Mouse (Mus musculus) limb, embryonic 10.5 days (tissue): ENCODE data around the gene Camk2g. TPM values are rescaled to one million over a fixed set of nuclear protein-coding genes. Genes with fewer than 3 reads are reported as not detected.
"Not testable (repeated sequence)": the region's sequence is repeated elsewhere in the genome, so short reads cannot be mapped to it uniquely, and the experiment has no call there.

Experiments used
- DNase-seq: peaks from one replicate; pipeline ENCODE4 v3.0.0-alpha.2; 2017; ENCODE audit warnings: low spot score
- H3K27ac ChIP-seq: fragments of 300-500 bp; sonication (generic); 2 replicates; pipeline ENCODE4 v1.5.1; 2016; ENCODE audit warnings: mild to moderate bottlenecking
- H3K27me3 ChIP-seq: fragments of 300-500 bp; sonication (generic); 2 replicates; pipeline ENCODE4 v1.6.1; 2016; ENCODE audit warnings: low read depth, mild to moderate bottlenecking; ENCODE audit not compliant: poor library complexity, severe bottlenecking
- H3K36me3 ChIP-seq: fragments of 300-500 bp; sonication (generic); 2 replicates; pipeline ENCODE4 v1.6.1; 2016; ENCODE audit warnings: mild to moderate bottlenecking, moderate library complexity
- H3K4me1 ChIP-seq: fragments of 300-500 bp; sonication (generic); 2 replicates; pipeline ENCODE4 v1.6.1; 2016
- H3K4me3 ChIP-seq: fragments of 300-500 bp; sonication (generic); 2 replicates; pipeline ENCODE4 v1.5.1; 2016; ENCODE audit warnings: mild to moderate bottlenecking, moderate library complexity
- H3K9me3 ChIP-seq: fragments of 300-500 bp; sonication (generic); replicated peaks from 2 replicates; pipeline ENCODE4 v1.6.1; 2016; ENCODE audit warnings: mild to moderate bottlenecking
- WGBS: fragments of 180-500 bp; shearing (Covaris S2); methylation state at CpG from one replicate; pipeline ENCODE4 v1.1.7; 2016; 5-methylcytosine and 5-hydroxymethylcytosine counted together
- polyA plus RNA-seq: library from polyadenylated mRNA; unstranded; fragments of >200 nt; fragmentation: Nextera tagmentation; extraction: Ambion mirVana; gene quantifications from 2 replicates; pipeline ENCODE4 v1.2.1, GENCODE M21; 2016

The Camk2g gene
- polyA plus RNA-seq, 1 experiment from 2014 or later = 57.6 TPM

- DNase-seq = no peak
- Histone ChIP-seq H3K4me3 (no peak overlapping the region), H3K4me1 (no peaks in the 10 kb centered on the region), H3K9me3 (no peaks in the 10 kb centered on the region), H3K27ac (no peak overlapping the region), H3K36me3 (peaks cover 99% of the 10 kb centered on the region), H3K27me3 (no peaks in the 10 kb centered on the region)
- WGBS = 97% methylated on average over 12 of the region's 12 CpGs
Measured at GRCm38 (mm10) chr14:20719767-20720166, 74.1 kb downstream of the Camk2g start.

- Histone ChIP-seq H3K36me3 (peaks cover 99% of the 10 kb centered on the region), H3K4me3 (no peak overlapping the region), H3K4me1 (no peaks in the 10 kb centered on the region), H3K27ac (no peak overlapping the region), H3K27me3 (no peaks in the 10 kb centered on the region), H3K9me3 (no peaks in the 10 kb centered on the region)
- WGBS = 94% methylated on average over 10 of the region's 10 CpGs
- DNase-seq = no peak
Measured at GRCm38 (mm10) chr14:20718443-20718842, 75.4 kb downstream of the Camk2g start.

DNA sequence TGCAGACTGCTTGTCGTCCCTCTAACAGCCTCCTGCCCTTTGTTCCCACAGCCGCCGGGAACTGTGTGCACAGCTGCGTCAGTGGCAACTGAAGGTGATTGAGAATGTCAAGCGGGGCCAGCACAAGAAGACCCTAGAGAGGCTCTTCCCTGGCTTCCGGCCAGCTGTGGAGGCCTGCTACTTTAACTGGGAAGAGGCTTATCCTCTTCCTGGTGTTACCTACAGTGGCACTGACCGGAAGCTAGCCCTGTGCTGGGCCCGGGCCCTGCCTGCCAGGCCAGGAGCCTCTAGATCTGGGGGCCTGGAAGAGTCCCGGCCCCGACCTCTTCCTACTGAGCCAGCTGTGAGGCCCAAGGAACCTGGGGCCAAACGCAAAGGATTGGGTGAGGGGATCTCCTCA is 80.1 kb downstream of the Camk2g start:
- Histone ChIP-seq H3K4me3 (no peak overlapping the region), H3K27ac (no peak overlapping the region), H3K4me1 (peaks cover 11% of the 10 kb centered on the region), H3K36me3 (peaks cover 94% of the 10 kb centered on the region), H3K9me3 (no peaks in the 10 kb centered on the region), H3K27me3 (no peaks in the 10 kb centered on the region)
- DNase-seq = no peak
- 82% methylated on average over 11 of the region's 11 CpGs for WGBS

DNA sequence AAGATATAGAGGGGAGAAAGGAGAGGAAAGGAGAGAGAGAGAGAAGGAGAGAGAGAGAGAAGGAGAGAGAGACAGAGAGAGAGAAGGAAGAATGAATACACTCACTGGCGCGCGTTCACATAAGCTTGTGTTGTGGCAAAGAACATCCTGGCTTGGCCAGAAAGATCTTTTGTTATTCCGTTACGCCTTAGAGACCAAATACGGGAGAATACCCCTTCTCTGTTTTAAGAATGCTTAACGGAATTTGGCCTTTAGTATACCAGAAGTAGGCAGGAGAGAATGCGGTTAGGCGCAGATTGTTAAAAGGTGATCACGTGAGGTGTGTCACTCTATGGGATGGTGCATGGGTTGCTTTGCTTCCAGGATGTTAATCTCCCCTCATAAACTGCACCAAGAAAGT is 85.6 kb downstream of the Camk2g start:
- peak overlapping the region; percentile 99 for H3K4me3 ChIP-seq
- H3K4me1 ChIP-seq = peaks cover 24% of the 10 kb centered on the region
- peak overlapping the region; percentile 95 for H3K27ac ChIP-seq
- WGBS = 25% methylated on average over 10 of the region's 10 CpGs
- no peaks in the 10 kb centered on the region for H3K9me3 ChIP-seq
- no peak for DNase-seq
- no peaks in the 10 kb centered on the region for H3K27me3 ChIP-seq
- H3K36me3 ChIP-seq = peaks cover 55% of the 10 kb centered on the region

GRCm38 (mm10) chr14:20707201-20708190 is 86.4 kb downstream of the Camk2g start, which contains the start of gene Zswim8:
Zswim8 (plus strand) TSS chr14:20707552.
- Histone ChIP-seq H3K4me3 (peak within 1 kb of the TSS; percentile 99), H3K9me3 (no peaks in the 10 kb centered on the region), H3K4me1 (peaks cover 24% of the 10 kb centered on the region), H3K27me3 (no peaks in the 10 kb centered on the region), H3K36me3 (peaks cover 48% of the 10 kb centered on the region), H3K27ac (peak within 1 kb of the TSS; percentile 95)
- under 1% methylated on average over 80 of the region's 80 CpGs for WGBS
- DNase-seq = peak; percentile 94

DNA sequence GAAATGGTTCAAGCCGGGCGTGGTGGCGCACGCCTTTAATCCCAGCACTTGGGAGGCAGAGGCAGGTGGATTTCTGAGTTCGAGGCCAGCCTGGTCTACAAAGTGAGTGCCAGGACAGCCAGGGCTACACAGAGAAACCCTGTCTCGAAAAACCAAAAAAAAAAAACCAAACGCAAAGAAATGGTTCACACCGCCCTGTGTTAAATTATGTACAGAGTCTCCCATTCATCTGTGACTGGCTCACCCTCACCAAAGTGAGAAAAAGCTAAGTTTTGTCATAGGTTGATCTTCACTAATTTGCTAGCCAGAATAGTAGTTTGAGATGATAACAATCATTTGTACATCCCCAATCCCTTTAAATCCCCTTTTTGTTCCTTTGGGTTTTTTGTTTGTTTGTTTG is 90.4 kb downstream of the Camk2g start:
- DNase-seq, H3K27me3 ChIP-seq, H3K9me3 ChIP-seq: not testable (repeated sequence)
- peak overlapping the region; percentile 95 for H3K27ac ChIP-seq
- peaks cover 22% of the 10 kb centered on the region for H3K4me1 ChIP-seq
- 10% methylated on average over 8 of the region's 8 CpGs for WGBS
- peak overlapping the region; percentile 75 for H3K4me3 ChIP-seq
- peaks cover 37% of the 10 kb centered on the region for H3K36me3 ChIP-seq

- H3K36me3 ChIP-seq = peaks cover 43% of the 10 kb centered on the region
- peaks cover 19% of the 10 kb centered on the region for H3K4me1 ChIP-seq
- H3K27me3 ChIP-seq = no peaks in the 10 kb centered on the region
- no peaks in the 10 kb centered on the region for H3K9me3 ChIP-seq
- WGBS = under 1% methylated on average over 61 of the region's 61 CpGs
- peak within 1 kb of the TSS; percentile 75 for H3K4me3 ChIP-seq
- peak; percentile 93 for DNase-seq
- peak within 1 kb of the TSS; percentile 95 for H3K27ac ChIP-seq
Measured at GRCm38 (mm10) chr14:20702741-20703381, 91.0 kb downstream of the Camk2g start, which contains the start of gene Chchd1. Chchd1 (plus strand) TSS chr14:20703006.

DNA sequence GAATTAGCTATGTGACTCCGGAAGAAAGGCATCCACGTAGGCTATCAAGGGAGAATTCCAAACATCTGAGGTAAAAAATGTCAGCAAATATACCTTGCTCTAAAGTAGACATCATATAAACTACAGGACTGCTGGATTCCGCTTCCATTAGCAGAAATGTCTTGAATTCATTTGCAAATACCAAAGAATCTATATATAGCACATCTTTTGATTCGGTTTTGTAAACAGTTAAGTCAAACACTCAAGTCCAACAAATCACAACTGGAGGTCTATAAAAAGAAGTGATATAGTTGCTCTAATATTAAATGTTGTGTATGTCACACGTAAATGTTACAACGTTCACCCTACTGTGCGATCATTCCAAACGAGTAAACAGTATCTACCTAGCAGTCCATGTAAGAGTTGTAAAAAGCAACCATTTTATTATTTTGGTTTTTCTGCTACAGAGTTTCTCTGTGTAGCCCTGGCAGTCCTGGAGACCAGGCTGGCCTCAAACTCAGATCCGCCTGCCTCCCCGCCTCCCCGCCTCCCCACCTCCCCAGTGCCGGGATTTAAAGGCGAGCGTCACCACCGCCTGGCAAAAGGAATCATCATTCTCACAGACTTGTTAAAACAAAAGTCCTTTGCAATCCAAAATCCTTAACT is 91.7 kb downstream of the Camk2g start:
- H3K27ac ChIP-seq = peak overlapping the region; percentile 95
- H3K36me3 ChIP-seq = peaks cover 46% of the 10 kb centered on the region
- no peak for DNase-seq
- peaks cover 23% of the 10 kb centered on the region for H3K4me1 ChIP-seq
- WGBS = 14% methylated on average over 15 of the region's 15 CpGs
- H3K4me3 ChIP-seq = peak overlapping the region; percentile 75
- no peaks in the 10 kb centered on the region for H3K9me3 ChIP-seq
- no peaks in the 10 kb centered on the region for H3K27me3 ChIP-seq

- peaks cover 30% of the 10 kb centered on the region for H3K4me1 ChIP-seq
Measured at GRCm38 (mm10) chr14:20701554-20701953, 92.3 kb downstream of the Camk2g start.

DNA sequence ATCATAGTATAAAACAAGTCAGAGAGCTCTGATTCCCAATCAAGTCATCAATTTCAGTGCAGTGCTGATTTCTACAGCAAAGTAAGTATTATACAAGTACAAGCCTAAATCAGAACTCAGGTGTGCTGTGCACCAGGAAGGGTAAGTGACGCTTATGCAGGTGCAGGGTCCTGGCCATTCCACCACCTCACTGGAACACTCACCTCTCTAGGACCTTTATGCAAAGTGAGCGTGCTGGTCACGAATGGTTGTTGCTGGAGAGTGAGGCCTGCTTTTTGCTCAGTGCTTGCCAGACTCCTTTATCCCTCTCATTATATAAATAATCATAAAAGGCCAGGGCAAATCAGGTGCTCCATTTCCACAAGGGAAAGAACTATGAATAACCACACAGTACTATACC is 93.5 kb downstream of the Camk2g start:
- no peaks in the 10 kb centered on the region for H3K9me3 ChIP-seq
- no peaks in the 10 kb centered on the region for H3K27me3 ChIP-seq
- H3K4me3 ChIP-seq = no peak overlapping the region
- peaks cover 39% of the 10 kb centered on the region for H3K4me1 ChIP-seq
- H3K27ac ChIP-seq = no peak overlapping the region
- WGBS = 93% methylated on average over 3 of the region's 3 CpGs
- peaks cover 47% of the 10 kb centered on the region for H3K36me3 ChIP-seq
- DNase-seq = no peak

More at GRCm38 (mm10) chr14:20701554-20701953, 92.3 kb downstream of the Camk2g start:
- Histone ChIP-seq H3K4me3 (peak overlapping the region; percentile 75), H3K27ac (no peak overlapping the region), H3K9me3 (no peaks in the 10 kb centered on the region), H3K36me3 (peaks cover 46% of the 10 kb centered on the region), H3K27me3 (no peaks in the 10 kb centered on the region)
- no peak for DNase-seq
- WGBS = 83% methylated on average over 8 of the region's 8 CpGs

DNA sequence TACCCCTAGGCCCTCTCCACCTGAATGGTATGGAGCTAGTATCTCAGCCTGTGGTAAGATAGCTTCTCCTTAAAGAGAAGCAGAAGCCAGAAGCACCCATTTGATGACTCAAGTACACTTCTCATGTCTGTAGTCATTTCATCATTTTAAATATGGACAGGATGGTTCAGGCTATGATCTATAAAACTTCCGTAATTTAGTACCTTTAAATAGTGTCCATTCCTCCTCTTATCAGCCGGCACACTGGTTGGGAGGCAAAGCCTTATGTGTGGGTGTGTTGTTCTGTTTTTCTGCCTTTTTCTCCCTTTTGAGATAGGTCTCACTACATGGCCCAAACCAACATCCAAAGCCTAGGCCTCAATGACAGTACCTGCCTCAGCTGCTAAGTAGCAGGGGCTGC is 95.4 kb downstream of the Camk2g start:
- no peaks in the 10 kb centered on the region for H3K27me3 ChIP-seq
- no peak for DNase-seq
- no peak overlapping the region for H3K4me3 ChIP-seq
- H3K27ac ChIP-seq = no peak overlapping the region
- no peaks in the 10 kb centered on the region for H3K9me3 ChIP-seq
- H3K36me3 ChIP-seq = peaks cover 47% of the 10 kb centered on the region
- WGBS = 94% methylated on average over 2 of the region's 2 CpGs
- H3K4me1 ChIP-seq = peaks cover 47% of the 10 kb centered on the region

- Histone ChIP-seq H3K4me1 (peaks cover 45% of the 10 kb centered on the region), H3K36me3 (peaks cover 63% of the 10 kb centered on the region), H3K27ac (no peak overlapping the region), H3K4me3 (peak overlapping the region; percentile 95), H3K27me3 (no peaks in the 10 kb centered on the region), H3K9me3 (no peaks in the 10 kb centered on the region)
- DNase-seq = no peak
- WGBS = 27% methylated on average over 1 of the region's 1 CpGs
Measured at GRCm38 (mm10) chr14:20696986-20697385, 96.9 kb downstream of the Camk2g start.
